Mouse (Mus musculus): ENCODE results near the gene Nfic.

The Nfic gene

DNA sequence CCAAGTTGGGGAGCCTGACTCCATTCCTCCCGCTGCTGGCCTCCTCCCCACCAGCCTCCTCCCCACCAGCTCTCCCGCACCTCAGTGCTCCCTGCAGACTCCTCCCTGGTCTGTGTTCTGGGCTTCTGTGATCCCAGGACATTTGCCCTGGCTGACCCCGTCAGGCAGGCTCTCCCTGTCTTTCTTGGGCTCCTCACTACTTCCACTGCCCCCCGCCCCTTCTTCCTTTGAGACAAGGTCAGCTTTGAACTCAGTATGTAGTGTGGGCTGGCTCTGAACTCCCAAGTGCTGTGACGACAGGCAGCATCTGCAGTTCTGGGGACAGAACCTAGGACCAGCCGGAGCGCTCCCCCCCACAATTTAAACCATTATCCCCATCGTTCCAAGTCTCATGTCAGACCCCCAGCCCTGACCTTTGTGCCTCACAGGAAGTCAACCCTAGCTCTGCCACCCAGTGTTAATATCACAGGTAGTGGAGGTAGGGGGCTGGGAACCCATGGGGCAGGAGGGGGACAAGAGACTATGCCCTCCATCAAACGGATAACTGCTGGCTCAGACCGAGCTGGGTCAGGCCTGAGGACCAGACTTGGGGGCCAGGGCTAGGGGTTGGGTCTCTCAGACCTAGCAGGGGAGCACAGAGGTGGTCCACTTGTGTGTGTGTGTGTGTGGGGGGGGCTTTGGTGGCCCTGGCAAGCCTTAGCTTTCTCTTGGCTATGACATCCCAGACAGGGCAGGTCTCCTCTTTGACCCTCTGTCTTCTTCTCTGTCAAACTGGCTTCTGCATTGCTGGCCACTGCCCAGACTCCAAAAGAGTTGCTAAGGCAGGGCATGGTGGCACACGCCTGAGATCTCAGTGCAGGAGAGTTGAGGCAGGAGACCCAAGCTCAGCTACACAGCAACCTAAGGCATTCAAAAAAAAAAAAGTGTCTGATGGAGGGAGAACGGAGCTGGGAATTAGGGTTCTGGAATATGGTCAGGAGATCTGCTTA lies 37.9 kb downstream of the Nfic start:
- no peak for DNase-seq (ENCODE audit: low read depth, low spot score)

DNA sequence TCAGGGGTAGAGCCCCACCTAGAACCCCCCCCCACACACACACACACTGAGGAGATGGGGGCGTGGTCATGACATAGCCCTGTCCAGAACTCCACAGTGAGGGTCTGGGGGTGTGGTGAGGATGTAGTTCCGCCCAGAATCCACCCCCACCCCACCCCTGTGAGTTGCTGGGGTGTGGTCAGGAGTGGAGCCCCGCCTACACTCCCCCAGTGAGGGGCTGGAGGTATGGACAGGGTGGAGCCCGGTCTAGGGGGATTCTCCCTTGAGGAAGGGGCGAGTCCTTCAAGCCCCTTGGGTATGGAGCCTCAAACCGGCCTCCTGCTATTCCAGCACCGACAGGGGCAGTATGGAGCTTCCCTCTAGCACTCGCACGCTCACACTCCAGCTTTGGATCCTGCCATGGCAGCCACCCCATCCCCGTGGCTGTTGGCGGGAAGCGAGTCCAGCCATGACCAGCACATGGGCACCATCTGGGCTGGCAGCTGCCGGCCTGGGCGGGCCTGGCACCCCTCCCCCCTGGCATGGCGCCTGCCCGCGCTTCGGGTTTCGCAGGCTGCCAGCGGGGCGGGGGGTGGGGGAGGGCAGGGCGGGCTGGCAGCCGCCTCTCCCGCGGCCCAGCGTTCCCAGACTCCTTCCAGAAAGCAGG lies 38.7 kb downstream of the Nfic start:
- no peak for DNase-seq (ENCODE audit: low read depth, low spot score)

DNA sequence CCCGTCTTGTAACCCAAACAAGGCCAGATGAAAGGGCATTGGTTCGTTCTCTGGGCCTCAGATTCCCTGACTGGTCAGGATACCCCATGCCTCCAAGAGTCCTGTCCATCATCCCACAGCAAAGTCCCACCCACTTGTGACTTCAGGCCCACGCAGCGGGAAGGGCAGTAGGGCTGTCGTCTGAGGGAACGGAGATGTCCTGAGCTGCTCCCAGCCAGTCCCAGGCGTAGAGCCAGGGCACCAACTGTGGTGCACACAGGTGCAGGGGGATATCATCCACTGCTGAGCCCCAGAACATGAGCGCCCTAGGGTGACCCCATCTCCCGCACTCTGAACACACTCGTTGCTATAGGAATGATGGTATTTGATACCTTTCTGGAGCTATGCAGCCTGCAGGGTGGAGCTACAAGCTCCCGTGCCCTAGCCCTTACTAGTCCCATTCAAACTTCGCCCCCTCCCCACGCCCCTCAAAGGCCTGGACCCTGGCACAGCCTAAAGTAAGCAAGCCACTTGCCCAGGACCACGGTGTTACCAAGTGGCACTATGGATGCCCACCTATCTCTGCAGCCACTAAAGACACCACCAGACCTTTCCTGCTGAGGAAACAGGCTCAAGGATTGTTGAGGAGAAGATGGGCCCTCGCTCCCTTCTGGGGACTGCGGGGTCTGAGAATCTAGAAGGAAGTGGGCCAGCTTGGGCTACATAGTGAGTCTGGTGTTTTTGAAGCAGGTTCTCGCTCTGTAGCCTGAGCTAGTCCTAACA lies 39.7 kb downstream of the Nfic start:
- DNase-seq (ENCODE audit: low read depth, low spot score) = no peak

DNA sequence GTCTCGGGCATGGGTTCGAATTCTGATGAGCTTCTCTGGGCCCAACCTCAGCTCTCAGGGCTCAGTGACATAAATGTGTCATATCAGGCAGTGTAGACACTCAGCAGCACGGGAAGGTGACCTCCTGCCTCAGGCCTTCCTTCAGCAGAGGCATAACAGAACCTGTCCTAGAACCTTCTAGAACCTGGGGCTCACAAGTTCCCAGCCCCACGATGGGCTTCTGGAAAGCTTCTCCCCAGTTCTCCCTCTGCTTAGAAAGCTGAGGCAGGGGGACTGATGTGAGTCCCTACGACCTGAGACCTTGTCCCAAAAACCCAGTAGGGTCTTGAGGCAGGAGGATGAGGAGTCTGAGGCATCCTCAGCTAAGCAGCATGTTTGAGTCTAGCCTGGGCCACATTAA lies 40.3 kb downstream of the Nfic start:
- no peak for DNase-seq (ENCODE audit: low read depth, low spot score)

DNA sequence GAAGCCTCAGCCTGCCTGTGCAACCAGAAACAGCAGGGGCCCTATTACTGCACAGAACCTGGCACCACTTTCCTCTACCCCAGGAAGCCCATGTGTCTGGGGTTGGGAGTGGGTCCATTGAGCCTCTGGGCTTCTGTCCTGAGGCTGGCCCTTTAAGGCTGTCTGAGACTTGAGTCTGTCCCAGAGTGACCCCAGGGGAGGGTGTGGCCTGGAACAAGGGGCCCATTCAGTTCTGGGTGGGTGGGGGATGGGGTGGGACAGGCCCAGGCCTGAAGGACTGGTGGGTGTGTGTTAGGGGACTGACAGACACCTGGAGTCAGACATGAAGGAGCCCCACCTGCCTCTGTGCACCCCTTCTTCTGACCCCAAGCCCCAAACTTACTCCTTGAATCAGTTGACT lies 40.8 kb downstream of the Nfic start:
- no peak for DNase-seq (ENCODE audit: low read depth, low spot score)

DNA sequence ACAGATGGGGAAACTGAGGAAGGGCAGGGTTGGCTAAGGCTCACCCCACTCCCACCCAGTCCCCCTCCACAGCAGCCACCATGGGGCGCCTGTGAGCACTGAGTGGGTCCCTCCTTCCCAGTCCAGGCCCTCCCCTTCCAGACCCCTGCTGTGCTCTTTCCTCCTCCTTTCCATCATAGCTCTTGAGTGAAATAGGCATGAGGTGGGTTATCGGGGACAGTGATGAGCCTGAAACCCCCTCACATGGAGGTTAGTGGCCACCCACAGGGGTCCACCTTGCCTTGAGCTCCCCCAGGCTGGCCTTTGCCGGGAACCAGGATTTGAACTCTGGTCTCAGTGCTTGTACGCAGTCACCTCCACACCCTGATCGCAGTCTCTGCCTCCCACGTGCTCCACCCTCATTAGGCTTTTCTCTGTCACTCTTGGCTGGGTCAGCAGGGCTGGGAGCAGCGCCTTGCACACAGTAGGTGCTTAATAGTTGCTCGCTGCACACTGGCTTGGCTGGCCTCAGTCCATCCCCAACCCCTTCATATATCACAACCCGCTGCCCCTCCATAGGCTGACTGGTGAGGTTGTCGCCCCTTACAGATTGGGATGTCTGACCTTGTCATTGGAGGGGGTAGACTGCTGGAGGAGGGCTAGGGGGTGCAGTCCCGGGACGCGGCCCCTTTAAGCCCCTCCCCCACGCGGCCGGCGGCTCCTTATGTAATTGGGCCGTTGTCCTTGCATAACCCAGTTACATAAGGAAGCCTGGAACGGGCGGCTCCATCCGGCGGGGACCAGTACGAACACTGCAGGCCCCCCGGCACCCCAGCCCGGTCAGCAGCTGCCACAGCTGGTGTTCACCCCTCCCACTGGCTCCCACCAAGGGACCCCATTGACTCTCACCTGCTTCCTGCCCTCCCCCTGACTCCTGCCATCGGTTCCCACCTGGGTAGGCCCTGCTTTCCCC lies 41.8 kb downstream of the Nfic start:
- DNase-seq (ENCODE audit: low read depth, low spot score) = no peak

DNA sequence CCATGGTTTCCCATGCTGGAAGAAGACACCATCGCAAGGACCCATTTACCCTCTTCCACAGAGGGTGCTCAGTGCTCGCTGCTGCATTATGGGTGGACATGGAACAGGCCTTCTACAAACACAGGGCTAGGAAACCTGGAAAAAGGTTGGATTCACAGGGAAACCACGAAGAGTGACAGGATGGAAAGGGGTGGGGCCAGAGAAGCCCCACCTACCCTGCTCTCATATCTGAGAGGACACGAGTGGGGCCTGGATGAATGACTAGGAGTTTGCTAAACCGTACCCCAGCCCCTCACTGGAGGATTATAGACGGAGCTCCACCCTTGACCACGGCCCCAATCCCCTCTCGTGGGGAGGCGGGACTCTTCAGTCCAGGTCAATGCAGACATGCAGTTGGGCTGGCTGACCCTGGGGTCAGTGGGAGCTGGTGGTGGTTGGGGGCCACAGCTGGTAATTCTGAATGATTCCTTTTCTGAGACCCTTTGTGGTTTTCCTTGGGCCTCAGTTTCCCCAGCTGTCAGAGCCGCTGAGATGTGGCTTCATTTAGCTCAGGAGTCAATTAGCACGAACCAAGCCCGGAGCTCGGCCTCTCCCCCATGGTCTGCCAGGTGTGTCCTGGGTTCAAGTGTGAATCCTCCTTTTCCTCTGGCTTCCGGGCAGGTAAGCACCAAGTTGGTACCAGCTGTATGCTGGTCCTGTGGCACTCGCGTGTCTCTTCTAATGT lies 42.7 kb downstream of the Nfic start:
- no peak for DNase-seq (ENCODE audit: low read depth, low spot score)

DNA sequence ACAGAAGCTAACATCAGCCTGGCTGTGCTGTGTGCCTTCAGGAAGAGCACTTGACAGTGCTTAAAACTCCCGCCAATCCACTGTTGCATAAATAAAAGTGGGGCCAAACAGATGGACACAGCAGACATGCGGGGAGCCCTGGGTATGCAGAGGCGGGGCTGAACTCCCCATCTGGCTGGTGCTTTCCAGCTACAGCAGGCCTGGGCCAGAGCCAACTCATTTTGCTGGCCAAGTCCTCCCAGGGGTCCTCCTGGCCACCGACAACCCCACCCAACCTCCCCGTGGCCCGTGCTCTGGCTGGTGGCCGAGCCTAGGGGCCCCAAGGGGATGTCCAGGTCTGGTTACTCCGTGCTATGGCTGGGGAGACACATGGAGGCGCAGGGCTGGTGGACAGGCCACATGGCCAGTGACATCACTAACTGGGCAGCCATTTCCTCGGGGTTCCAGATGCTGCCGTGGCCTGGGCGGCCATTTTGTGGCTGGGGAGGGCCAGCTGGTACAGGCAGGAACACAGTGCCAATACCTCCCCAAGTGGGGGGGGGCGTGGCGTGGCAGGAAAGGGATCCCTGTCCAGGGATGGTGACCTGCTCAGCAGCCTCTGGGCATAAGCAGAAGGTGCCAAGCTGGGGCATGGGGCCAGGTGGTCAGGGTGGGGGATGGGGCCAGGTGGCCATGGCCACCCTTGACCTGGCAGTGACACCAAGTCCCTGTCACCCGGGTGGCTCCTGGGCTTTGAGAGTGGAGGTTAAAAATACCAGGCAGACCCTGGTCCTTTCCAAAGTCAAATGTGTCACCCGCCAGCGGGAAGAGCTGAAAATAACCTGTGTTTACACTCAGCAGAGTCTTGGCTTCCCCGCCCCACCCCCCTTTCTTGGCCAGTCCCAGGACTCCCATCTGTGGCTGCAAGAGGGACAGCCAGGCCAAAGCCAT lies 43.7 kb downstream of the Nfic start:
- DNase-seq (ENCODE audit: low read depth, low spot score) = no peak

DNA sequence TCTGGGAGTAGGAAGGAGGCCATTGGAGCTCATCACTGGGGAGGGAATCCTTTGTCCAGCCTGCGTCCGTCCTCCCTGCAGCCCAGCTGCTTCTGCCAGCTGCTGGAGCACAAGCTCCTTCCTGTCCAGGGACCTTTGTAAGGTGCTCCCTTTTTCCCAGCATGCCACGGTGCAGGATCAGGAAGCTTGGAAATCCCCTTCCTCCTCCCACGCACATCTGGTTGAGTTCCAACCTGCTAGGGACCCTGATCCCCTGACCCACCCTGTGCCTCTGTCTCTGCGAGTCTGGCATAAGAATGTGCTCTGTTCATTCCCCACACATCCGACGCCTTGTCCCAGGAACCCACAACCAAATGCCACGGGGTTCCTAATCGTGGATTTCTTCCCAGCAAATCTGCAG lies 44.5 kb downstream of the Nfic start:
- no peak for DNase-seq (ENCODE audit: low read depth, low spot score)

DNA sequence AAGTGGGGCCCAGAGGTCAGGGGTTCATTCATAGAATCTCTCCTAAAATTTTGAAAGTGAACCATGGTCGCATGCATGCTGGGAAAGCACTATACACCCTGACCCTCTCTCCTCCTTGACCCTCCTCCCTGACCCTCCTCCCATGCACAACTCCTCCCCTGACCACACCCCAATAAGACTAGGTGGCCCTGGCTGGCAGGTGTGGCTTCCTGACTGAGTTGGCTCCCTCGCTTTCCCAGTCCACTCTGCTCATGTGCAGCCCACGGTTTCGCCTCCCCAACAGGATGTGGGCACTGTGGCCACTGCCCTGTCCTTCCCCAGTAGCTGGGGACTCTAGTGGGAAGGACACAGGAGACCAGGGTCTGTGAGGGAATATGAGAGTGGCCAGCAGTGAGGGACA lies 45.1 kb downstream of the Nfic start:
- DNase-seq (ENCODE audit: low read depth, low spot score) = no peak

DNA sequence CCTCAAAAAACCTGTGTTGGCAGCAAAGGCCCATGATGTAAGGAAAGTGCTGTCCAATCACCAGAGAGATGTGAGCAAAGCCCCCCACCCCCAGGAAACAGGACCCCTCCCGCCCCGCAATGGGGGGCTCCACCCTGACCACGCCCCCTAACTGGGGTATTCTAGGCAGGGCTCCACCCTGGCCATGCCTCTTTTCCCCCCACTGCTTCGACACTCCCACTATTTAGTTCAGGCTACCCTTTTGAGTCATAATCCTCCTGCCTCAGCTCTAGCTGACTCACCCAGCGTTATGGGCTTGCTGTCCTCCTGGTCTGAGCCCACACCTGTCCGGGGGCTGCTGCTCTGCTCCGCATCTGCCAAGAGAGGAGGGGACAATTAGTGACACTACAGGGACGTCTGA lies 46.1 kb downstream of the Nfic start:
- no peak for DNase-seq (ENCODE audit: low read depth, low spot score)

DNA sequence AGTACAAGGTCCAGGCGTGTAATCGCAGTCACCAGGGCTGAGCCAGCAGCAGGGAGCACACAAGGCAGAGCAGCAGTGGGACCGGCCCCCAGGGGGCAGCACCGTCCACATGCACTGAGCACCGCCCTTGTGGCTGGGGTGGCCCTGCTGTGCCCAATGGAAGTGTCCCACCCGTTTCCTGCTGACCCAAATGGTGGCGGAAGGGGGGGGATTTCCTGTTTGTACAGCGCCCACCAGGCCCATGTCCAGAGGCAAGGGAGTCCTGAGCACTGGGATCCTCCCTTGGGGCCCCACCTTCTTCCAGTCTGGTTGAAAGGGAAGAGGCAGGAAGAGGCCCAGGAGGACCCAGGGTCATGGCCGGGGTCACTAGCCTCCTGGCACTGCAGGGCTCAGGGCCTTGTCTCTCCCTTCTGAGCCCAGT lies 46.6 kb downstream of the Nfic start:
- peak; percentile 41 for DNase-seq (ENCODE audit: low read depth, low spot score)

DNA sequence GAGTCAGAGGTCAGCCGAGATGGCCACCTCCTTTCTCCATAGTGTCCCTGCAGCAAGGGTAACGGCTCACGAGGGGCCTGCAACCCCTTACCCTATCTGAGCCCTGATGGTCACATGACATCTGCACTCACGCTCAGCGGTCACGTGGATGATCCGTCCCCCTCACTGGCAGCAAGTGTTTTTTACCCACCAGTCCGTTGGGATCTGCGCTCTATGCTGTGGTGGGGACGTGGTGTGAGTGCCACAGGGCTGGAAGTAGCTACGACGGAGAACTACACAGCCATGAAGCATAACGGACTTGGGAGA lies 47.1 kb downstream of the Nfic start:
- DNase-seq (ENCODE audit: low read depth, low spot score) = no peak

DNA sequence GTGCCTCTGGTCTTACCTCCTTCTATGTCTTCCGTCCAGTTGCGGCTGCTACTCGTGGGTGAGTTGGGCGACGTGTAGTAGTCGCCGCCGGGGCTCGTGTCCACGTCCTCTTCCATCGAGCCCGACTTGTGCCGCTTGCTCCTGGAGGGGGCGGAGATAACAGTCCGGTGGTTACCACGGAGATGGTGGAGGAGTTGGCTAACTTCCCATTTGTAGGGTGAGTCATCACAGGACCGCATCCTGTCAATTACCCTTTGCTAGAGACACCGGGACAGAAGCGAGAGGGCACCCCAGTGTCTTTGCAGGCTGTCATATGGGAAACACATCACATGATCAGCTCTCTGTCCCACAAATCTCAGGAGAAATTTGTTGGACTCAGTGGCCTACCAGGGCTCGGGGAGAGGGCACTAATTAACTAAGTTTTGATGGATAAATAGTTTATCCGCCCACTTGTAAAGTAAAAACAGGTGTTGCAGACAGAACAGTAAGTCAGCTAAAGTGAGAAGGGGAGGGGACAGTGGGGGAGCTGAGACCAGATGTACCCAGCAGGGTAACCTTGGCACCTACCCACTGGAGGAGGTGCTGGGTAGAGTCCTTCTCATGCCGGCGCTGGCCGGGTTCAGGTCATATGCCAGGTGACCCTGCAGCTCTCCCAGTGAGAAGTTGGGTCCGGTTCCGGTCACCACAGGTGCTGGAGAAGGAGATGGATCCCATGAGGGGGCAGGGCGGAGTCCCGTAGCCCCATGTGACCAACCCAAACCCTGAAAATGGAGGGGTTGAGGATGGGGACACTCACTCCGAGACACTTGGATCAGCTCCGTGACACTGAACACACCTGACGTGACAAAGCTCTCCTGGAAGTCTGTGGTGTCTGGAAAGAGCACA lies 47.7 kb downstream of the Nfic start:
- no peak for DNase-seq (ENCODE audit: low read depth, low spot score)

DNA sequence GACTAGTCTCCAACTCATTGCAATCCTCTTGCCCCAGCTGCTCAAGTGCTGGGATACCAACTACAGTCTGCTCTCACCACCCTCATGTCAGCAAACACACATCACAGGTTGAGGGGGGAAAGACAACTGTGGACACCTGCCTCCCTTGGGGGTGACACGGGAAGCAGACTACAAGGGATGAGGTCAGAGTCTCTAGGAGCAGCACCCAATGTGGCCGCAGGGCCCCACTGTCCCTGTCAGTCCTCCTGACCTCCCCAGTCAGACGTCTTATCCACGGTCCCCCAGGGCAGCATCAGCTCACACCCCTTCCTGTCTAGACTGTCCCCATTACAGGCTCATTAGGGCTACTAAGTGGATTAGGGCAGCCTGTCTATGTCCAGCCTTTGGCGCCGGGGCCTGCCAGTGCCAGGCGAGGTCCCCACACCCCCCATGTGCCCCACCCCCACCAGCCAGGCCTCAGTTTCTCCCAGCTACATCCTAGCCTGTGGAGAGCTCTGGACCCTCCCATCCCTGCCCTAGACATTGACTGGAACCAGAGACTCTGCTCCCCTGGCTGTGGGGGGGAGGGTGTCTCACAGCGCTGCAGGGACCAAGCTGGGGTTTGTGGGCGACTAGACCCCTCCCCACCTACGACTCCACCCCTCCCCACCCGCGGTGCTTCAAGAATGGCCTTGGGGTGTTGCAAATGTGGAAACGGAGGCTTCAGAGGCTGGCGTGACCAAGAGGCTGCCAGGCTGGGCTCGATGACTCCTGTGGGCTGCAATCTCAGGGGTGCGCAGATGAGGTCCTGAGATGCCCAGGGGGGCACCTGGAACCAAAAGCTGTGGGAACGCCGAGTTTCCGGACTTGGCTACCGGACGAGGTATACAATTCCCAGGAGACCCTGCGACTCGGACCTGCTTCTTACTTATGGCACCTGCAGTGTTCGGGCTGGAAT lies 48.7 kb downstream of the Nfic start:
- DNase-seq (ENCODE audit: low read depth, low spot score) = no peak

DNA sequence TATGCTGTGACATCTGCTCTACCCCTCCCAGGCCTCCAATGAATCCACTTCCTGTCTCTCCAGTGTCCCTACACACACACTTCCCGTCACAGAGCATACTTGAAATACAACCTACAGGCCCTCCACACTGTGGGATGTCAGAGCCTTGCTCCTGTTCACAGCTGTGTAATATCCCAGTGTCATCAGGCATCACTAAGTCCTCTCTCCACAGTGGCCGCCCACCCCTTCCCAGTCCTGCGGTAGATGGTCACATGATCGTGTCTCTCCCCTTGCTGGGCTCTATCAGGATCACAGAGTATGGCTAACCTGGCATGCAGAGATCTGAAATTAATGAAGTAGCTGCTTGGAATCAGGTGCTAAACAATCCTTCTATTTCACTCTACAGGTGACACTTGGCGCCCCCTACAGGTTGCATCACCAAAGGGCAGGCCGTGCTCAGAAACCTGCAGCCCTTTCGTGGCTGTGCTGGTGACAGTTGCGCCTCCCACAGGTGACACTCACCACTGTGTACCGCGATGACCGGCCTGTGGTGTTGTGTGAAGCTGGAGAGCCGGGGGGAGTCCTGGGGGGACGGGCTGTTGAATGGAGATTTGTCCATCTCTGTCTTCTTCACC lies 49.7 kb downstream of the Nfic start:
- peak; percentile 57 for DNase-seq (ENCODE audit: low read depth, low spot score)

DNA sequence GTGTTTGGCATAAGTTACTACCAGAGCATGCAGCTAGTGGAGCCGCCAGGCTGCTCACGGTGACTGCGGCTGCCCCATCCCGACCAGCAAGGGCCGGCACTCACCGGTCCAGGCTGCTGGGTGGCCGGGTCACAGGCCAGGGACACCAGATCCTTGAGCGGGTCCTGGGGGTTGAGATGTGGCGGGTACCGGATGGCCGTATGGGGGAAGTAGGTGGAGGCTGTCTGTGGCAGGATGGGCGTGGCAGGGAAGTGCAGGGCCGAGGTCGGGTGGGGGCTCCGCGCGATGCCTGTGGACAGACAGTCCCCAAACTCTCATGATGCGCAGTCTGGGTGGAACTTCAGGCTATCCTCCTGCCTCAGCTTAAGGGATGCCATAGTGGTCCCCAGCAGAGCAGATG lies 50.7 kb downstream of the Nfic start:
- no peak for DNase-seq (ENCODE audit: low read depth, low spot score)

All from c-Kit-negative CD71-positive TER-119-positive erythroid progenitor cells, embryonic 14.5 days (primary cell).